Mouse (Mus musculus): ENCODE results near the gene Zdhhc13. TPM values are rescaled to one million over a fixed set of nuclear protein-coding genes. Genes with fewer than 3 reads are reported as not detected.

Zdhhc13 gene
- 10 to 100 TPM; 28.1 to 28.5 TPM for total RNA-seq (2021)
- long read RNA-seq, experiment 1, transcript Zdhhc13-201 (17 exons, 2,410 nt): major isoform, 25 of 41 reads
- long read RNA-seq, experiment 1, partial matches to known transcripts: 1 of 41 reads
- long read RNA-seq, experiment 1, other reads (novel, unspliced or antisense): 15 of 41 reads
- long read RNA-seq, experiment 2, transcript Zdhhc13-201 (17 exons, 2,410 nt): major isoform, 20 of 30 reads
- long read RNA-seq, experiment 2, partial matches to known transcripts: 0 of 30 reads
- long read RNA-seq, experiment 2, other reads (novel, unspliced or antisense): 10 of 30 reads

- peak; percentile 88 to 95 for DNase-seq (ENCODE audit: low spot score in 2 of 2)
Observed at GRCm38 (mm10) chr7:48788851-48789572, at the start of gene Zdhhc13. TSS of gene Zdhhc13 (plus strand) at chr7:48789003.

- DNase-seq (ENCODE audit: low spot score in 2 of 2): peak; percentile 79 to 90
Observed at GRCm38 (mm10) chr7:48749298-48750163, 39.3 kb upstream of the Zdhhc13 start.

- DNase-seq (ENCODE audit: low spot score in 2 of 2): peak in 1 of 2 experiments; percentile 4
Observed at GRCm38 (mm10) chr7:48750164-48750809, 38.5 kb upstream of the Zdhhc13 start.

GRCm38 (mm10) chr7:48751222-48751621, 37.6 kb upstream of the Zdhhc13 start:
- DNase-seq (ENCODE audit: low spot score in 2 of 2): no peak

GRCm38 (mm10) chr7:48754415-48754974, 34.3 kb upstream of the Zdhhc13 start:
- no peak for DNase-seq (ENCODE audit: low spot score in 2 of 2)

DNA sequence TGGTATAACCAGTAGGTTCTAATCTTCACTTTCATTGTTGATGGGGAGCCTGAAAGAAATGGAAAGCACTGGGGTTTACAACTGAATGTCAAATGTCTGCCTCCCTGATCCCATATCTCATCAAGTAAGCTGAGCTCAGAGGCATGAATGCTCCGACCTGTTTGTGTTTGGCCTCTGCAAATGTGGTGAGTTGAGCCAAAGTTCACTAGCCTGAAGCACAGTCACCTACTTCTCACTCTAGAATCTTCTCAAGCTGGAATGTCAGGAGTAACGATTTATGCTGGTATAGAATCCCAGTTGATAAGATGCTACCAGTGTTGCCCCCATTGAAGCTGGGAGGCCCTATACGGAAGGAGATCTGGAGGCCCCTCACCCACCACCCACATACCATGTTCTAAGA, 33.0 kb upstream of the Zdhhc13 start:
- DNase-seq (ENCODE audit: low spot score in 2 of 2): no peak

DNA sequence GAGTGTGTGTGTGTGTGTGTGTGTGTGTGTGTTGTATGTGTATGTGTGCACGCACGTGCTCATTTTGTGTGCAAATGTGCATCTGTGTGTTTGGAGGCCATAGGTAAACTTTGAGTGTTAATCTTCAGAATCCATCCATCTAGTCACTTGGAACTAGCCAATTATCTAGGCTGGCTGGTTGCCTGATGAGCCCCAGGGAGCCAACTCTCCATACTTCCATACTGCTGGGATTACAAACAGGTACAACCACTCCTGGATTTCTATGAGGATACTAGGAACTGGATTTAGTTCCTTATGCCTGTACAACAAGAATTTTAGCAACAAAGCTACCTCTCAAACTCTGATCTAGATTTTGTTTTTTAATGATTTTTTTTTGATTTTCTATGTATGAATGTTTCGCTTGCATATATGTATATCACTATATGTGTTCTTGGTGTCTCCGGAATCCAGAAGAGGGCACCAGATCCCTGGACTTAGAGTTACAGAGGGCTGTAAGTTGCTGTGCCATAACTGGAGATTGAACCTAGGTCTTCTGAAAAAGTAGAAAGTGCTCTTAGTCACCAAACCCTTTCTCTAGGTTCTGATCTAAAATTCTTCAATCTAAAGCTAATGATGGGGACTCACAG, 32.4 kb upstream of the Zdhhc13 start:
- DNase-seq (ENCODE audit: low spot score in 2 of 2): no peak

DNA sequence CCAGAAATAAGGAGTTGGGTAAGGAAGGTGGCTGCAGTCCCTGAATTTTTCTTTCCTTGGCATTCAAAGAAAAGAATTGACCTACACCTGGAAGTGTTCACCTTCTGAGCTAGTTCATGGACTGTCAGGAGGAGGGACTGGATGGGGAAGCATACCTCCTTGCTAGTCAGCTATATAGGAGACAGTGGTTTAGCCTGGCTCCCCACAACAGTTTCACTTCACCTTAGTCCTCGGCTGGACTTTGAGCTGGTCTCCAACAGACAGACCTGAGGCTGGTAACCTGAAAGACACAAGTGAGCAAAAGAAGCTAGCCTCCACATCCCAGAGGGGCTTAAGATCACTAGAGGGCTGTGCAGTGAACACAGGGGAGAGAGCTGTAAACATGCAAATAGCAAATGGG, 30.7 kb upstream of the Zdhhc13 start:
- DNase-seq (ENCODE audit: low spot score in 2 of 2): no peak

DNA sequence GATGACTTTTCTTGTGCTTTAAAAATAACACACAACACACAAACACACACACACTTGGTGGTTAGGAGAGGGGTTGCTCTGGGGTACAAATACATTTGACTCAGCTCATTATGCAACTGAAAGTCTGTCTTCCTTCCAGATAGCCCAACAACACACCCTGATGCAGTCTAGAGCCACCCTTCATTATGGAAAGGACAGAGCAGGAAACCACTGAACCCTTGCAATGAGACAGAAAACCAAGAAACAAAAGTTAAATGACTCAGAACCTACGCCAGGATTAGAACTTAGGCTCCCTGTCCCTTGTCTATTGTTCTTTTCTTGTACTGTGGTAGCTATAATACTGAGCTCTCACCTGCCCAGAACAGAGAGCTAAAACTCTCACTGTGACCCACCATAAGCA, 28.0 kb upstream of the Zdhhc13 start:
- DNase-seq (ENCODE audit: low spot score in 2 of 2): no peak

DNA sequence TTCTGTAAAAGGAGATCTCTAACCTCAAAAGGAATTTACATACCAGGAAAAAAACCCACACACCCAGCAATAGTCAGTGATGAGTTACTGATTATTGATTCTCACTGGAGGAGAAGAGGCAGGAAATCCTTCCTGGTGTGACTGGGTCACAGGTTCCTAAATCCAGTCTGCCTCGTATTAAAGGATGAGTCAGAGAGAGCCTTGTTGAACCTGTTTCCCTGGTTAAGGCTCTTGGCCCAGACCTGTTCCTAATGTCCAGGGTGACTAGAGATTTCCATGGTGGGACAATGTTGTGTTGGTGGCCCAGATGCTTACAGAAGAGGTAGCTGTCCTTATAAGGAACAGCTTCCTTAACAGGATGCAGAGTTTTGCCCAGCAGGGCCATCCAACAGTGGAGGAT, 26.5 kb upstream of the Zdhhc13 start:
- no peak for DNase-seq (ENCODE audit: low spot score in 2 of 2)

GRCm38 (mm10) chr7:48762721-48763120, 26.1 kb upstream of the Zdhhc13 start:
- DNase-seq (ENCODE audit: low spot score in 2 of 2): no peak

DNA sequence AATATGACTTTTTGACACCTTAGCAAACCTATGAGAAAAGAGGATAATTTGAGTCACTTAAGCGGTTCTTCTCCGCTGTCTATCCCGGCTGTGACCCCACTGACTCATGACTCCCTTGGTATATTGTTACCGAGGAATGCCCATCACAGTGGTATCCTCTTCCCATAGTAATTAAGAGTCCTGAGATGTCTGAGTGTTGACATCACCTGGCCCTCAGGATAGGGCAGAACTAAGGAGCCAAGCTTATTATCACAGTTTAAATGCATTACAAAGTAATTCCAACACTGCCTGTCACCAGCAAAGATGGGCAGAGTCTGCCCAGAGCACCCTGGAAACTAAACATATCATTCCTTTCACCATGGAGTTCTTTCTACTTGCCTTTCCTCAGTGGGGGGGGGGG, 22.8 kb upstream of the Zdhhc13 start:
- no peak for DNase-seq (ENCODE audit: low spot score in 2 of 2)

DNA sequence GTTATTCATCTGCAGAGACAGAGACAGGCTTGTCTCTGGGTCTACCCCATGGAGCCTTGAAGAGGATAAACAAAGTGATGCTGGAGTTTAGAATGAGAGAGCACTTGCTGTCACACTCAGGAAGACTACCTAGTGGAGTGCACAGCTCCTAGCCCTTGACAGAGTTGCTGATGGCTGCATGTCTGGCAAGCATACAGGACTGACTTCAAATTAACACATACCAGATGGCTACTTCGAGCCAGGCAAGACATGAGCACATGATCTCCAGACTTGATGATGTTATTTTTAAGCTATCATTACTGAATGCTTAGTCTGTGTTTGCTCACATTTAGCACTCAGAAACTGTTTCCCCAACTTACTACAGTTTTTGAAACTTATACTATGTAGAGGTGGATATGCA, 19.1 kb upstream of the Zdhhc13 start:
- no peak for DNase-seq (ENCODE audit: low spot score in 2 of 2)

DNA sequence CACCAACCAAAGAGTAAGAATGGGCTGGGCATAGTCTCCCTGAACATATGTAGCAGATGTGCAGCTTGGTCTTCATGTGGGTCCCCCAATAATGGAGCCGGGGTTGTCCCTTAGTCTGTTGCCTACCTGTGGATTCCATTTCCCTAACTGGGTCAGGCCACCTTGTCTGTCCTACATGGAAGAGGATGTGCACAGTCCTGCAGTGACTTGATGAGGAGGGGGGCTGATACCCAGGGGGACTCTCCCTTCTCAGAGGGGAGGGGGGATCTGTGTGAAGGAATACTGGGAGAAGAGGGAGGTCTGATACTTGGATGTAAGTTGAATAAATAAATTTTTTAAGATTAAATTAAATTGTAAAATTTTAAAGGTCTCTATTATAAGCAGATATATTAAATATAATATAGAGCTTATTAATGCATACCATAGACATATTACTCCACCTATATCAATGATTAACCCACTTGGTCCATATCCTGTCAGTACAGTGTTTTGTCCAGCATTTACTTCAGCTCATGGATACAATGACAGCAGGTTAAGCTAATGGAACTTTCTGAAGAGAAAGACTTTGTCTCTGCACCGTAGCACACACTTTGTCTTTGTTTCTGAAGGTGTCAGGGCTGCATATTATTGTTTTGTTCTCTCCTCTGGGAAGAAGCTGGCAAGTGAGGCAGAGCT, 16.6 kb upstream of the Zdhhc13 start:
- DNase-seq (ENCODE audit: low spot score in 2 of 2): no peak

- DNase-seq (ENCODE audit: low spot score in 2 of 2): no peak
Observed at GRCm38 (mm10) chr7:48773333-48773732, 15.5 kb upstream of the Zdhhc13 start.

DNA sequence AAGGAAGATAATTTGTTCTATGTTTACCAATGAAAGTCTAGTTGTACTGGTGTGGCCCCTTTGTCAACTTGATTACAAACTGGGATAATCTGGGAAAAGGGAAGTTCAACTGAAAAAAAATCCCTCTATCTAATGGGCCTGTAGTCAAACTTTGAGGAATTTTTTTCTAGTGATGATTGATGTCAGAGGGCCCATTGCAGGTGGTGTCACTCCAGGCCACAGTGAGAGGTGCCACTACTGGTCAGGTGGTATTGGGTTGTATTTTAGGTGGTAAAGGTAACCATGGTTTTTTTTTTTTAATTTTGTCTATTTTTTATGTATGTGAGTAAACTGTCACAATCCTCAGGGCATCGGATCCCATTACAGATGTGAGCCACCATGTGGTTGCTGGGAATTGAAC, 14.2 kb upstream of the Zdhhc13 start:
- DNase-seq (ENCODE audit: low spot score in 2 of 2): no peak

DNA sequence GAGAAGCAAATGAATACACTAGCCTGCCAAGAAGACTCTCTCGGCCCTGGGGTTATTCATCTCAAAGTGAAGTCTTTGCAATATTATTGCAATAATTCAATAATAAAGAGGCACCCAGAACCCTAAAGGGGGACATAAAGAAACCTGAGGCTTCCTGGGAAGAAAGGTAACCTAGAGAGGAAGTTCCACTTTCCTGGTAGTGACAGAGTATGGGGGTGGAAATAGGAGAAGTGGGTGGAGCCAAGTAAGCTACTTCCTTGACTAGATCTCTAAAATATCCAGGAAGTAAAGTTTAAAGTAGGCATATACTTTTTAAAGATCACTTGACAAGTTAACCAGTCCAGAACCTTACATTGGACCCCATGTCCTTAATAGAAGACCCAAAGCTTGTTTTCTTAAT, 13.4 kb upstream of the Zdhhc13 start:
- no peak for DNase-seq (ENCODE audit: low spot score in 2 of 2)

DNA sequence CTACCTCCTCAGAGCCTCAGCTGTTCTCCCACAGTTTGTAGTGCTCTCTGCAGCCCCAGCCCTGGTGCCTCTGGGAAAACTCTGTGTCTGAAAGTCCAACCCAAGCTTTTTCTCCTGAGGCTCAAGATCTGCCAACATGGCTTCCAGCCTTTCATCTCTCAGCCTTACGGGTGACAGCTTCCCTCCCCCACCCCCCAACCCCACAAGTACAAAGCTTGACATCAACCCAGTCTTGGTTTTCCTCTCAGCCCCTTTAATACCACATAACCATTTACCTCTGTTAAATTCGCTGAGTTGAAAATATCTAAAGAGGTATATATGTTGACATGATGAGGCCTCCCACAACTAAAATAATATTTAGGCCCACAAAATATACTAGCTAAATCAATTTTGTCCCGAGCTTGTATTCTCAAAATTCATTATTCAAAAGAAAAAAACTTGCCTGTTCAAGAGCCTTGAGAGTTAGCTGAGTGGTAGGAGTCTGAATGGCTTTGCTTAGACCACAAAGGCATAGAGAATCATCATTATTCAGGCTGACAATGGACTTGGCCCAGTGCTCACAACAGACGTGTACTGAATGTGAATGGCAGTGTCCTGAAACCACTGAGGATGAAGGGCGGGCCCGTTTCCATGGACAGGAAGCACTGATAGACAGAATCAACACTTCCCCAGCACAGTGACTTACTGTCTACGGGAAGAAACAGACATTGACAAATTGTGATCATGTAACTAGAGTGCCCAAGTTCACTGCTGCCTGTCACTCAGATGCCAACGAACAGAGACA, 10.9 kb upstream of the Zdhhc13 start:
- peak; percentile 28 to 51 for DNase-seq (ENCODE audit: low spot score in 2 of 2)

DNA sequence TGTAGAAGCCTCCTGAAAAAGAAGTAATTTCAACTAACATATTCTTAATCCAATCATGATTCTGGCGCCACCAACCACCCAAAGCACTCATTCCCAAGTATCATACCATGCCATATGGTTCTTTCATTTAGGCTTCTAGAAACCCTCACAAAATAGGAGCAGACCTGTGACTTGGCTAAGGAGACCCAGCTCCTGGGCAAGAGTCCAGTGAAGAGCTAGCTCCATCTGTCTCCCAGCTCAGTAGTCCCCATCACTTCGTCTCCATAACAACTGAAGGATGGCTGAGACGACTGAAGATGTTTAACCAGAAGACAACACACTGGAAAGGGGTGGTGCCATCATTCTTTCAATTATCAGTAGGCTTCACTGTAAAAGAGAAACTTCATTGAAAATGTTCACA, 9.7 kb upstream of the Zdhhc13 start:
- DNase-seq (ENCODE audit: low spot score in 2 of 2): peak; percentile 17 to 63

Data from layer of hippocampus, postnatal 14 days (tissue).